Mouse (Mus musculus) myocyte (in vitro differentiated cells): ENCODE measurements around the gene Cfap70. TPM values are rescaled to one million over a fixed set of nuclear protein-coding genes. Genes with fewer than 3 reads are reported as not detected.

ENCODE experiments used
- H3K27me3 ChIP-seq: one replicate; pipeline ENCODE4 v1.6.1; 2011; ENCODE audit not compliant: control insufficient read depth, insufficient read depth, insufficient read length
- H3K36me3 ChIP-seq: one replicate; pipeline ENCODE4 v1.6.1; 2011; ENCODE audit not compliant: control insufficient read depth, insufficient read depth
- H3K4me2 ChIP-seq: one replicate; pipeline ENCODE4 v1.6.1; 2011; ENCODE audit warnings: low read depth, control low read depth
- H3K4me3 ChIP-seq: one replicate; pipeline ENCODE4 v1.5.1; 2011; ENCODE audit warnings: mild to moderate bottlenecking, control low read depth, moderate library complexity
- H3K79me2 ChIP-seq: one replicate; pipeline ENCODE4 v1.6.1; 2011; ENCODE audit not compliant: control insufficient read depth, insufficient read depth
- H3ac ChIP-seq: one replicate; pipeline ENCODE4 v1.6.1; 2011; ENCODE audit not compliant: control insufficient read depth, insufficient read length
- CEBPB ChIP-seq: IDR thresholded peaks from 2 replicates; pipeline ENCODE4 v1.6.1; 2011; ENCODE audit warnings: mild to moderate bottlenecking, moderate library complexity; ENCODE audit not compliant: poor library complexity, insufficient read depth, severe bottlenecking
- E2F4 ChIP-seq: IDR thresholded peaks from one replicate; pipeline ENCODE4 v1.6.1; 2011; ENCODE audit warnings: mild to moderate bottlenecking, control low read depth, moderate library complexity; ENCODE audit not compliant: insufficient read depth
- MAX ChIP-seq: IDR thresholded peaks from one replicate; pipeline ENCODE4 v1.6.1; 2011; ENCODE audit warnings: low read depth, mild to moderate bottlenecking, control low read depth
- MYOD1 ChIP-seq, 3 experiments: IDR thresholded peaks; one replicate each; pipeline ENCODE4 v1.6.1; 2011; ENCODE audit warnings: control low read depth in 2 of 3, low read depth in 2 of 3, mild to moderate bottlenecking in 2 of 3, moderate library complexity in 1 of 3; ENCODE audit not compliant: insufficient read length in 2 of 3, control insufficient read depth in 1 of 3
- MYOG ChIP-seq, 3 experiments: IDR thresholded peaks; one replicate each; pipeline ENCODE4 v1.6.1; 2011; ENCODE audit warnings: control low read depth in 2 of 3, low read depth in 2 of 3, mild to moderate bottlenecking in 2 of 3; ENCODE audit not compliant: insufficient read length in 2 of 3, control insufficient read depth in 1 of 3, insufficient read depth in 1 of 3
- POLR2A ChIP-seq: IDR thresholded peaks from one replicate; pipeline ENCODE4 v1.6.1; 2011; ENCODE audit warnings: low read depth, mild to moderate bottlenecking, control low read depth, moderate library complexity; ENCODE audit not compliant: insufficient read length
- POLR2AphosphoS2 ChIP-seq: IDR thresholded peaks from one replicate; pipeline ENCODE4 v1.6.1; 2011; ENCODE audit warnings: low read depth, control low read depth; ENCODE audit not compliant: insufficient read length
- REST ChIP-seq: IDR thresholded peaks from one replicate; pipeline ENCODE4 v1.6.1; 2011; ENCODE audit warnings: mild to moderate bottlenecking, control low read depth, moderate library complexity; ENCODE audit not compliant: insufficient read depth, insufficient read length
- SRF ChIP-seq: IDR thresholded peaks from one replicate; pipeline ENCODE4 v1.6.1; 2011; ENCODE audit warnings: low read depth; ENCODE audit not compliant: control insufficient read depth, insufficient read length
- TCF12 ChIP-seq: IDR thresholded peaks from one replicate; pipeline ENCODE4 v1.6.1; 2011; ENCODE audit warnings: mild to moderate bottlenecking, control low read depth; ENCODE audit not compliant: poor library complexity, insufficient read depth, severe bottlenecking
- TCF3 ChIP-seq: IDR thresholded peaks from one replicate; pipeline ENCODE4 v1.6.1; 2011; ENCODE audit warnings: low read depth, control low read depth; ENCODE audit not compliant: insufficient read length
- USF1 ChIP-seq: IDR thresholded peaks from one replicate; pipeline ENCODE4 v1.6.1; 2011; ENCODE audit warnings: low read depth, mild to moderate bottlenecking, control low read depth, moderate library complexity
- polyA plus RNA-seq: library from polyadenylated mRNA; unstranded; fragments of >200 nt; fragmentation: generic; extraction: Trizol; gene quantifications from one replicate; pipeline ENCODE4 v1.2.1, GENCODE M21; 2012; ENCODE audit warnings: missing spikeins

Cfap70 gene
- not detected for polyA plus RNA-seq

GRCm38 (mm10) chr14:20451765-20452331 lies at the start of gene Cfap70:
Gene Cfap70, minus strand, starts transcription at chr14:20452226.
- Histone ChIP-seq H3K4me3 (no peak within 1 kb of the TSS), H3K36me3 (peaks cover 25% of the 10 kb centered on the region), H3K79me2 (no peaks in the 10 kb centered on the region), H3ac (no peak within 1 kb of the TSS), H3K4me2 (no peak within 1 kb of the TSS), H3K27me3 (no peaks in the 10 kb centered on the region)
- TF ChIP-seq SRF (no peak), E2F4 (no peak), CEBPB (no peak), MYOG (IDR thresholded peaks at IDR 0.05; ENCODE audit: control insufficient read depth in 1 of 3, insufficient read depth in 1 of 3, insufficient read length in 2 of 3, low read depth in 2 of 3) (no peak), POLR2A (no peak), TCF3 (no peak), TCF12 (no peak), USF1 (no peak), MAX (no peak), POLR2AphosphoS2 (no peak), REST (no peak)

- TF ChIP-seq MYOD1 (IDR thresholded peaks at IDR 0.05; ENCODE audit: control insufficient read depth in 1 of 3, insufficient read length in 2 of 3, low read depth in 2 of 3), result peak in 1 of 3 experiments; percentile 7
- TF ChIP-seq POLR2A, result no peak
- no peak overlapping the region for H3ac ChIP-seq
- H3K27me3 ChIP-seq, result no peaks in the 10 kb centered on the region
- no peaks in the 10 kb centered on the region for H3K79me2 ChIP-seq
- H3K4me2 ChIP-seq, result no peak overlapping the region
- H3K36me3 ChIP-seq, result peaks cover 26% of the 10 kb centered on the region
- H3K4me3 ChIP-seq, result no peak overlapping the region
These were observed 48.0 kb upstream of the Cfap70 start for GRCm38 (mm10) chr14:20499982-20500381.

GRCm38 (mm10) chr14:20496603-20497002 lies 44.6 kb upstream of the Cfap70 start, which contains the start of gene Mss51:
Gene Mss51, minus strand, starts transcription at chr14:20496901.
- Histone ChIP-seq H3K79me2 (no peaks in the 10 kb centered on the region), H3ac (no peak within 1 kb of the TSS), H3K4me3 (no peak within 1 kb of the TSS), H3K36me3 (peaks cover 33% of the 10 kb centered on the region), H3K27me3 (no peaks in the 10 kb centered on the region), H3K4me2 (peak within 1 kb of the TSS; percentile 50)
- no peak for TF ChIP-seq SRF
- no peak for TF ChIP-seq USF1
- no peak for TF ChIP-seq E2F4
- TF ChIP-seq TCF3, result no peak
- TF ChIP-seq MAX, result no peak
- TF ChIP-seq MYOD1 (IDR thresholded peaks at IDR 0.05; ENCODE audit: control insufficient read depth in 1 of 3, insufficient read length in 2 of 3, low read depth in 2 of 3), result peak; percentile 53 to 90 (median 82)
- TF ChIP-seq MYOG (IDR thresholded peaks at IDR 0.05; ENCODE audit: control insufficient read depth in 1 of 3, insufficient read depth in 1 of 3, insufficient read length in 2 of 3, low read depth in 2 of 3), result no peak
- no peak for TF ChIP-seq CEBPB
- no peak for TF ChIP-seq POLR2AphosphoS2
- peak; percentile 26 for TF ChIP-seq TCF12
- TF ChIP-seq POLR2A, result no peak
- TF ChIP-seq REST, result no peak

GRCm38 (mm10) chr14:20486031-20486430 lies 34.0 kb upstream of the Cfap70 start:
- no peak for TF ChIP-seq POLR2AphosphoS2
- no peak for TF ChIP-seq MYOD1 (IDR thresholded peaks at IDR 0.05; ENCODE audit: control insufficient read depth in 1 of 3, insufficient read length in 2 of 3, low read depth in 2 of 3)
- no peak for TF ChIP-seq SRF
- no peak for TF ChIP-seq CEBPB
- TF ChIP-seq TCF3, result no peak
- TF ChIP-seq POLR2A, result no peak
- no peak for TF ChIP-seq E2F4
- TF ChIP-seq REST, result no peak
- no peak for TF ChIP-seq MAX
- no peak for TF ChIP-seq MYOG (IDR thresholded peaks at IDR 0.05; ENCODE audit: control insufficient read depth in 1 of 3, insufficient read depth in 1 of 3, insufficient read length in 2 of 3, low read depth in 2 of 3)
- no peak for TF ChIP-seq USF1
- no peak for TF ChIP-seq TCF12
- H3K4me2 ChIP-seq, result no peak overlapping the region

GRCm38 (mm10) chr14:20482051-20482751 lies 30.2 kb upstream of the Cfap70 start:
- Histone ChIP-seq H3ac (no peak overlapping the region), H3K4me3 (no peak overlapping the region), H3K36me3 (peaks cover 10% of the 10 kb centered on the region), H3K79me2 (peaks cover 14% of the 10 kb centered on the region), H3K4me2 (no peak overlapping the region), H3K27me3 (no peaks in the 10 kb centered on the region)
- TF ChIP-seq POLR2A (no peak), E2F4 (no peak), CEBPB (no peak), MYOD1 (IDR thresholded peaks at IDR 0.05; ENCODE audit: control insufficient read depth in 1 of 3, insufficient read length in 2 of 3, low read depth in 2 of 3) (no peak), TCF12 (no peak), TCF3 (no peak), MYOG (IDR thresholded peaks at IDR 0.05; ENCODE audit: control insufficient read depth in 1 of 3, insufficient read depth in 1 of 3, insufficient read length in 2 of 3, low read depth in 2 of 3) (no peak), USF1 (no peak), SRF (no peak), MAX (no peak), POLR2AphosphoS2 (no peak)

More at GRCm38 (mm10) chr14:20486031-20486430, 34.0 kb upstream of the Cfap70 start:
- Histone ChIP-seq H3ac (no peak overlapping the region), H3K27me3 (no peaks in the 10 kb centered on the region), H3K36me3 (peaks cover 14% of the 10 kb centered on the region), H3K4me3 (no peak overlapping the region), H3K79me2 (no peaks in the 10 kb centered on the region)
